Mouse (Mus musculus) lung, postnatal 0 days (tissue): ENCODE results near the gene Nrxn3.

Source experiments
- CTCF ChIP-seq: IDR thresholded peaks from 2 replicates; pipeline ENCODE4 v1.5.1; 2016; ENCODE audit warnings: antibody characterized with exemption, mild to moderate bottlenecking
- EP300 ChIP-seq: IDR thresholded peaks from 2 replicates; pipeline ENCODE4 v1.6.1; 2016; ENCODE audit warnings: antibody characterized with exemption, mild to moderate bottlenecking, control low read depth

- TF ChIP-seq CTCF (no peak), EP300 (0 out of 2 replicates have a peak, but pooled peaks have one; percentile 12)
These were observed 1473.5 kb downstream of the Nrxn3 start for GRCm38 (mm10) chr12:90196161-90196560.
